Mouse (Mus musculus): Measurements from ENCODE around the gene Tsc2. TPM values are rescaled to one million over a fixed set of nuclear protein-coding genes. Genes with fewer than 3 reads are reported as not detected.
"Not testable (repeated sequence)": the region's sequence is repeated elsewhere in the genome, so short reads cannot be mapped to it uniquely, and the experiment has no call there.

Tsc2 gene
- 60.6 and 68.8 TPM in 2 replicates for polyA plus RNA-seq (2015; fragmentation: Nextera tagmentation; extraction: Ambion mirVana)

DNA sequence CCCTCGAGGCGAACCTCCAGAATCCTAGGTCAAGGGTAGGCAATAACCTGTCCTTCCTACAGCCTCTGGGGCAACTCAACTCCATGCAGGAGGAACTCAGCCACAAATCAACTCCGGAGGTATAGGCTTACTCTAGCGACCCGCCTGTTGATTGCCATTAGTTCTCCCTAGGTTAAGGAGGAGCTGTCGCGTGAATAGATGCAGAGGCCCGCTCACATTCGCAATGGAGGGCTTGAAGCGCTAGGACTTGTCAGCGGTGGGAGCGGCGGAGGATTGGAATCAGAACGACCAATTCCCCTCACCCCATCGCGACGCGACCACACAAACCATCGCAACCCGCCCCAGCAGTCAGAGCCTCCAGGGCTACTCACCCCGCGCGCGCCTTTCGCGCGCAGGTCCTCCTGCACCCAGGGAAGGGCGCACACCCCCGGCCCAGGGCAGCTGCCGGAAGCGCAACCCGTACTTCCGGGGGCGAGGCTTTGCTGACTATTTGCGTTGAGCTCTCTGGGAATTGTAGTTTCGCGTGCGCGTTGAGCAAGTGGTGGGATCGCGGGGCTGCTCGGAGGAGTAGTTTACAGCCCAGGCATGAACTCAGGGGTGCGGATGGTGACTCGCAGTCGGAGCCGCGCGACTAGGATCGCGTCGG, at the start of gene Tsc2, which contains the start of gene Nthl1:
TSS of gene Tsc2 (minus strand) at position 464 of the 646 bp plus-strand sequence.
TSS of gene Nthl1 (plus strand) at position 514 of the 646 bp plus-strand sequence.
- H3K4me3 ChIP-seq (replicated peaks), result peak within 1 kb of the TSS; percentile 78
- H3K9ac ChIP-seq (replicated peaks), result peak within 1 kb of the TSS; percentile 74
- H3K27ac ChIP-seq (replicated peaks), result peak within 1 kb of the TSS; percentile 83
- H3K9me3 ChIP-seq (replicated peaks), result no peaks in the 10 kb centered on the region
- 1% methylated on average over 51 of the region's 51 CpGs for WGBS
- H3K4me1 ChIP-seq, result peaks cover 26% of the 10 kb centered on the region
- peak; percentile 90 for ATAC-seq (ENCODE audit: low FRiP score)
- H3K36me3 ChIP-seq, result peaks cover 35% of the 10 kb centered on the region
- peak within 1 kb of the TSS; percentile 91 for H3K4me2 ChIP-seq
- no peaks in the 10 kb centered on the region for H3K27me3 ChIP-seq (replicated peaks)

DNA sequence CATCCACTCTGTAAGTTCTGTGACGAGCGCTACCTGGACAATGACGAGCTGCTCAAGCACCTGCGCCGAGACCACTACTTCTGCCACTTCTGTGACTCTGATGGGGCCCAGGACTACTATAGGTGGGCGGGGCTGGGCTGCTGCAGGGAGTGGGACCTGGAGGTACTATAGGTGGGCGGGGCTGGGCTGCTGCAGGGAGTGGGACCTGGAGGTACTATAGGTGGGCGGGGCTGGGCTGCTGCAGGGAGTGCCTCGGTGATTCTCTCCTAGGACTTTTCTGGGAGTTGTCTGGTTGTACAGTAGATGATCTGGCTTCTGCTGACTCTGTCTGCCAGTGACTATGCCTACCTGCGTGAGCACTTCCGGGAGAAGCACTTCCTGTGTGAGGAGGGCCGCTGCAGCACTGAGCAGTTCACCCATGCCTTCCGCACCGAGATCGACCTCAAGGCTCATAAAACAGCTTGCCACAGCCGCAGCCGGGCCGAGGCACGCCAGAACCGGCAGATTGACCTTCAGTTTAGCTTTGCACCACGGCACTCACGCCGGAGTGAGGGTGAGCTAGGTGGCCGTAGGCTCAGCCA, 45.2 kb upstream of the Tsc2 start:
- Histone ChIP-seq H3K9me3 (replicated peaks) (no peaks in the 10 kb centered on the region), H3K36me3 (peaks cover 60% of the 10 kb centered on the region), H3K4me2 (no peak overlapping the region), H3K9ac (replicated peaks) (no peak overlapping the region), H3K4me3 (replicated peaks) (no peak overlapping the region), H3K4me1 (peaks cover 13% of the 10 kb centered on the region), H3K27me3 (replicated peaks) (no peaks in the 10 kb centered on the region), H3K27ac (replicated peaks) (no peak overlapping the region)
- no peak for ATAC-seq (ENCODE audit: low FRiP score)
- WGBS, result 88% methylated on average over 24 of the region's 24 CpGs

DNA sequence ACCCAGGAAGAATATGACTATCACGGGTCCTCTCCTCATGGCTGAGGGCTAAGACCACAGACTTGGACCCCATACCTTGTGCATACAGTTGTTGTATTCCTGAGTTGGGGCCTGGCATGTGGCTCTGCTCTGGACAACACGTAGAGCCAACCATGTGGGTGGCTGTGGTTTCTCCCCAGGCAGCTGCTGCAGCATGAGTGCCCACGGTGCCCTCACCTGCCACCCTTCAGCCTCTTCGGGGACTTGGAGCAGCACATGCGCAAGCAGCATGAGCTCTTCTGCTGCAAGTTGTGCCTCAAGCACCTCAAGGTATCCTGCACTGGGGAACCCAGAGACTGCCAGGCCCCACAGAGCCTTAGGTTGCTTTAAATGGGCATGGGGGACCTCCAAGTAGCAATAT, 44.4 kb upstream of the Tsc2 start:
- H3K27ac ChIP-seq (replicated peaks), result no peak overlapping the region
- peaks cover 53% of the 10 kb centered on the region for H3K36me3 ChIP-seq
- no peak for ATAC-seq (ENCODE audit: low FRiP score)
- H3K4me2 ChIP-seq, result no peak overlapping the region
- peaks cover 20% of the 10 kb centered on the region for H3K4me1 ChIP-seq
- no peaks in the 10 kb centered on the region for H3K9me3 ChIP-seq (replicated peaks)
- H3K4me3 ChIP-seq (replicated peaks), result no peak overlapping the region
- H3K9ac ChIP-seq (replicated peaks), result no peak overlapping the region
- 93% methylated on average over 5 of the region's 5 CpGs for WGBS
- H3K27me3 ChIP-seq (replicated peaks), result no peaks in the 10 kb centered on the region

- peaks cover 27% of the 10 kb centered on the region for H3K4me1 ChIP-seq
- H3K36me3 ChIP-seq, result peaks cover 46% of the 10 kb centered on the region
- H3K9ac ChIP-seq (replicated peaks), result no peak overlapping the region
- 68% methylated on average over 2 of the region's 2 CpGs for WGBS
- H3K4me3 ChIP-seq (replicated peaks), result no peak overlapping the region
- no peaks in the 10 kb centered on the region for H3K27me3 ChIP-seq (replicated peaks)
- no peak for ATAC-seq (ENCODE audit: low FRiP score)
- no peak overlapping the region for H3K27ac ChIP-seq (replicated peaks)
- H3K4me2 ChIP-seq, result no peak overlapping the region
- H3K9me3 ChIP-seq (replicated peaks), result no peaks in the 10 kb centered on the region
Observed at GRCm38 (mm10) chr17:24676187-24676586, 43.8 kb upstream of the Tsc2 start.

DNA sequence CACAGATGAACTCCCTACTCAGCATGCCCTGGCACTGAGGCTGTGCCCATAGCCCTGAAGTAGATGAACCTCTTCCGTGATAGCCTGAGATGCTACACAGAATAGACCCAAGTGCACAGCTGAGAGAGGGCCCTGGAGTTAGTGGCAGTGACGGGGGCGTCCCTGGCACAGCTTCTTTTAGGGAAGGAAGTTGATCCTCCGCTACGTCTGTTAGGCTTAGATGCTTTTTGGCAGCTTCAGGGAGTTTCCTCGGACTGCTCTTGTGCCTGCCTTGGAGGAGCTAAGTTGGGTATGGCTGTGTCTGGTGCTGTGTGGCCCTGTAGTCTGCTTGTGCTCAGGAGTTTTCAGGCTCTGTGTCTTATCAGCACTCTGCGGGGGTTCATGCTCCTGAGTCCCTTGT, 41.8 kb upstream of the Tsc2 start:
- Histone ChIP-seq H3K27ac (replicated peaks) (no peak overlapping the region), H3K4me3 (replicated peaks) (no peak overlapping the region), H3K4me2 (no peak overlapping the region), H3K27me3 (replicated peaks) (no peaks in the 10 kb centered on the region), H3K36me3 (peaks cover 28% of the 10 kb centered on the region), H3K9ac (replicated peaks) (no peak overlapping the region), H3K9me3 (replicated peaks) (no peaks in the 10 kb centered on the region), H3K4me1 (peaks cover 39% of the 10 kb centered on the region)
- no peak for ATAC-seq (ENCODE audit: low FRiP score)
- WGBS, result 91% methylated on average over 7 of the region's 7 CpGs

- Histone ChIP-seq H3K27ac (replicated peaks) (no peak overlapping the region), H3K4me3 (replicated peaks) (no peak overlapping the region), H3K4me1 (peaks cover 47% of the 10 kb centered on the region), H3K9me3 (replicated peaks) (no peaks in the 10 kb centered on the region), H3K27me3 (replicated peaks) (no peaks in the 10 kb centered on the region), H3K4me2 (peak overlapping the region; percentile 84), H3K36me3 (peaks cover 7% of the 10 kb centered on the region), H3K9ac (replicated peaks) (peak overlapping the region; percentile 34)
- 36% methylated on average over 5 of the region's 5 CpGs for WGBS
- no peak for ATAC-seq (ENCODE audit: low FRiP score)
Observed at GRCm38 (mm10) chr17:24672141-24672540, 39.7 kb upstream of the Tsc2 start.

- Histone ChIP-seq H3K4me2 (peak overlapping the region; percentile 84), H3K9ac (replicated peaks) (no peak overlapping the region), H3K4me3 (replicated peaks) (no peak overlapping the region), H3K4me1 (peaks cover 47% of the 10 kb centered on the region), H3K9me3 (replicated peaks) (no peaks in the 10 kb centered on the region), H3K27ac (replicated peaks) (no peak overlapping the region), H3K27me3 (replicated peaks) (no peaks in the 10 kb centered on the region), H3K36me3 (no peaks in the 10 kb centered on the region)
- 84% methylated on average over 5 of the region's 5 CpGs for WGBS
- ATAC-seq (ENCODE audit: low FRiP score), result no peak
Observed at GRCm38 (mm10) chr17:24671346-24671745, 38.9 kb upstream of the Tsc2 start.

DNA sequence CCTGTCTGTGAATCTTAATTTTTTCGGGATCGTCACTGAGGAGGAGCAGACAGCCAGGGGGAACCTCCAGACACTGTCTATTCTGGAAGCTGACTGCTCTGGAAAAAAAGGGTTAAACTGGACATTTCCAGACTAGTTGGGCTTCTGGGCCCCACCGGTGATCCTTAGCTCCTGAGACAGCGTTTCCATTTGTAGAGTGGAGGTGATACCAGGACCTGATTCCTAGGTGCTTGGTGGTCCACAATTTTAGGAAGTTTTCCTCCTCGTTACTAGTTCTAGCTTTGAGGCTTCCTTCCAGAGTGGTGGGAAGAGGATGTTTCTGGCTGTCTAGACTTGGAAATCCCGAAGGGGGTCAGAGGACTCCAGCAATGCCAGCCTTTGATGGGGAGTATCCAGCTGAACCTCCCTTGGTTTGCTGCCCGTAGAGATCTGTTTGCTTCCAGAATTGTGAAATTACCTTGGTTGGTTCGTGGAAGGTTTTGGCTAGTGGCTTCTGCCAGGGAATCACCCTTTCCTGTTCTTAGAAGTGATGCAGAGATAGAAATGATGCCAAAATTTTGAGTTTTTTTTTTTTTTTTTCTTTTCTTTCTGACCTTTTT, 37.9 kb upstream of the Tsc2 start:
- ATAC-seq (ENCODE audit: low FRiP score), result no peak
- 13% methylated on average over 8 of the region's 8 CpGs for WGBS

GRCm38 (mm10) chr17:24669545-24670245, 37.3 kb upstream of the Tsc2 start, which contains the start of gene Zfp598:
Gene Zfp598, plus strand, starts transcription at chr17:24669687.
- Histone ChIP-seq H3K4me2 (peak within 1 kb of the TSS; percentile 84), H3K27me3 (replicated peaks) (no peaks in the 10 kb centered on the region), H3K4me1 (peaks cover 46% of the 10 kb centered on the region), H3K9me3 (replicated peaks) (no peaks in the 10 kb centered on the region), H3K4me3 (replicated peaks) (peak within 1 kb of the TSS; percentile 84), H3K9ac (replicated peaks) (peak within 1 kb of the TSS; percentile 93), H3K27ac (replicated peaks) (peak within 1 kb of the TSS; percentile 88), H3K36me3 (no peaks in the 10 kb centered on the region)
- under 1% methylated on average over 77 of the region's 80 CpGs for WGBS
- peak; percentile 97 for ATAC-seq (ENCODE audit: low FRiP score)

More for the DNA sequence above, 37.9 kb upstream of the Tsc2 start:
- no peaks in the 10 kb centered on the region for H3K9me3 ChIP-seq (replicated peaks)
- no peaks in the 10 kb centered on the region for H3K27me3 ChIP-seq (replicated peaks)
- peak overlapping the region; percentile 84 for H3K4me2 ChIP-seq
- no peaks in the 10 kb centered on the region for H3K36me3 ChIP-seq
- H3K9ac ChIP-seq (replicated peaks), result peak overlapping the region; percentile 93
- H3K4me3 ChIP-seq (replicated peaks), result peak overlapping the region; percentile 84
- peak overlapping the region; percentile 88 for H3K27ac ChIP-seq (replicated peaks)
- peaks cover 47% of the 10 kb centered on the region for H3K4me1 ChIP-seq

DNA sequence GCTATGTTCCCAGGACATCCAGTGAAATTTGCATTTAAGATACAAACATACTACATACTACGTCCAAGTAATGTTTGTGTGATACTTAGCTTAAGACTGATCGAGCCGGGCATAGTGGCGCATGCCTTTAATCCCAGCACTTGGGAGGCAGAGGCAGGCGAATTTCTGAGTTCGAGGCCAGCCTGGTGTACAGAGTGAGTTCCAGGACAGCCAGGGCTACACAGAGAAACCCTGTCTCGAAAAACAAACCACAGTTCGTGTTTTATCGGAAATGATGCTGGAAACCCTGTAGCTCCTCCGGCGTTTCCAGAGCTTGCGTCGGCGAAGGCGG, 36.7 kb upstream of the Tsc2 start:
- H3K9me3 ChIP-seq (replicated peaks); H3K27me3 ChIP-seq (replicated peaks); H3K36me3 ChIP-seq: not testable (repeated sequence)
- Histone ChIP-seq H3K4me1 (peaks cover 43% of the 10 kb centered on the region), H3K4me3 (replicated peaks) (peak overlapping the region; percentile 84), H3K4me2 (peak overlapping the region; percentile 84), H3K9ac (replicated peaks) (peak overlapping the region; percentile 93), H3K27ac (replicated peaks) (peak overlapping the region; percentile 88)
- WGBS, result 12% methylated on average over 15 of the region's 15 CpGs
- peak; percentile 8 for ATAC-seq (ENCODE audit: low FRiP score)

DNA sequence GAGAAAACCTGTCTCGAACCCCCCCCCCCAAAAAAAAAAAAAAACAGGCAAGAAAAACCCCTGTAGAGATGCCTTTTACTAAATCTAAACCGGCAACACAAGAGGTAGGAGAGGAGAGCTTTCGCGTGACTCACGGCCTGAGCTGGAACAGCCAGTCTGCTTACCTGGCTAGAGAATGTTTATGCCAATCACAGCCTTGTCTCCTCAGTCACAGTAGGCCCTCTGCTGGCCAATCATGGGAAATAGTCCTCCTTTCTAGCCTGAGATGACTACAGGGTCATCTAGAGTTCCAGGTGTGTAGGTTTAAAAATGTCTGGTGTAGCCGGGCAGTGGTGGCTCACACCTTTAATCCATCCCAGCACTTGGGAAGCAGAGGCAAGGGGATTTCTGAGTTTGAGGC, 35.0 kb upstream of the Tsc2 start:
- WGBS, result 30% methylated on average over 6 of the region's 6 CpGs
- H3K9ac ChIP-seq (replicated peaks), result no peak overlapping the region
- no peak overlapping the region for H3K4me2 ChIP-seq
- H3K4me3 ChIP-seq (replicated peaks), result no peak overlapping the region
- H3K36me3 ChIP-seq, result no peaks in the 10 kb centered on the region
- no peaks in the 10 kb centered on the region for H3K9me3 ChIP-seq (replicated peaks)
- H3K27ac ChIP-seq (replicated peaks), result no peak overlapping the region
- H3K27me3 ChIP-seq (replicated peaks), result no peaks in the 10 kb centered on the region
- peaks cover 32% of the 10 kb centered on the region for H3K4me1 ChIP-seq
- no peak for ATAC-seq (ENCODE audit: low FRiP score)
